Mouse (Mus musculus): ENCODE data around the gene Rbp7.

Gene Rbp7

GRCm38 (mm10) chr4:149404640-149405465 lies 49.9 kb downstream of the Rbp7 start:
- DNase-seq, result no peak

- DNase-seq, result no peak
These were observed 51.7 kb downstream of the Rbp7 start for GRCm38 (mm10) chr4:149403037-149403436.

- DNase-seq, result peak; percentile 23
These were observed 53.2 kb downstream of the Rbp7 start for GRCm38 (mm10) chr4:149401591-149401982.

- no peak for DNase-seq
These were observed 53.7 kb downstream of the Rbp7 start for GRCm38 (mm10) chr4:149400878-149401590.
